Mouse (Mus musculus) adrenal gland, postnatal 36 days (tissue): ENCODE results near the gene Samd14. TPM values are rescaled to one million over a fixed set of nuclear protein-coding genes. Genes with fewer than 3 reads are reported as not detected.
A peak's percentile ranks its signal among the peaks of the same experiment; 100 is the strongest.
"Not testable (repeated sequence)": the region's sequence is repeated elsewhere in the genome, so short reads cannot be mapped to it uniquely, and the experiment has no call there.

Experiments used
- DNase-seq, 2 experiments: peaks; one replicate each; pipeline ENCODE4 v3.0.0; 2021; ENCODE audit warnings: mixed read lengths in 1 of 2
- long read RNA-seq, 2 experiments: library from polyadenylated mRNA; stranded (forward); transcript quantifications; one replicate each; pipeline ENCODE4 v2.0.0; 2021; ENCODE audit warnings: borderline sequencing depth in 2 of 2
- total RNA-seq, 2 experiments: library from RNA; stranded (reverse); gene quantifications; 2 replicates each; pipeline ENCODE4 v1.2.3; 2021

The Samd14 gene
- total RNA-seq: 1 to 10 TPM; 3.2 to 3.4 TPM
- long read RNA-seq, experiment 1, partial matches to known transcripts: 1 of 1 reads
- long read RNA-seq, experiment 1, other reads (novel, unspliced or antisense): 0 of 1 reads
- long read RNA-seq, experiment 2, transcript Samd14-201 (10 exons, 3,318 nt): major isoform, 5 of 5 reads
- long read RNA-seq, experiment 2, partial matches to known transcripts: 0 of 5 reads
- long read RNA-seq, experiment 2, other reads (novel, unspliced or antisense): 0 of 5 reads

DNA sequence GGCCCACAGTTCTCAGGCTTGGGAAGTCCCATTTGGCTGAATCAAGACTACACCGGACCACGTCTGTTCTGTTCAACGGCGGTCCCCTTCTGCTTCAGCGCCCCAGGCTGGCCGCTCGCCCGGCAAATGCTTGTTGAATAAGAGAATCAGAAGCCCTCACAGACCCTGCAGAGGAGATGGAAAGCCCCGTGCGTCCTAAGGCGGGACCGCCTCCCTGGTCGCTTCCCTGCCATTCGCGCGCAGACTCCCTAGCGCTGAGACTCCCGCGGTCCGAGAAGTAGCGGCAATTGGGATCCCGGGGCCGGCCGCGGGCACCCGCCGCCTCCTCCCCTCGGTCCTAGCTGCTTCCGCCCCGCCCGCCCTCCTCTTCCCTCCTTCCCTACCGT, at the start of gene Samd14:
Gene Samd14 (plus strand): TSS at position 251 of the 386 bp plus-strand sequence.
- peak; percentile 65 to 75 for DNase-seq

GRCm38 (mm10) chr11:94962534-94963101, 47.1 kb upstream of the Samd14 start:
- no peak for DNase-seq

GRCm38 (mm10) chr11:94967419-94967818, 42.3 kb upstream of the Samd14 start, which contains the start of gene Hils1:
Hils1 (plus strand) TSS chr11:94967593.
- DNase-seq: no peak

- peak in 1 of 2 experiments; percentile 38 for DNase-seq
These were observed 41.5 kb upstream of the Samd14 start for GRCm38 (mm10) chr11:94968187-94968586.

GRCm38 (mm10) chr11:94969709-94970108, 40.0 kb upstream of the Samd14 start:
- not testable (repeated sequence) for DNase-seq

DNA sequence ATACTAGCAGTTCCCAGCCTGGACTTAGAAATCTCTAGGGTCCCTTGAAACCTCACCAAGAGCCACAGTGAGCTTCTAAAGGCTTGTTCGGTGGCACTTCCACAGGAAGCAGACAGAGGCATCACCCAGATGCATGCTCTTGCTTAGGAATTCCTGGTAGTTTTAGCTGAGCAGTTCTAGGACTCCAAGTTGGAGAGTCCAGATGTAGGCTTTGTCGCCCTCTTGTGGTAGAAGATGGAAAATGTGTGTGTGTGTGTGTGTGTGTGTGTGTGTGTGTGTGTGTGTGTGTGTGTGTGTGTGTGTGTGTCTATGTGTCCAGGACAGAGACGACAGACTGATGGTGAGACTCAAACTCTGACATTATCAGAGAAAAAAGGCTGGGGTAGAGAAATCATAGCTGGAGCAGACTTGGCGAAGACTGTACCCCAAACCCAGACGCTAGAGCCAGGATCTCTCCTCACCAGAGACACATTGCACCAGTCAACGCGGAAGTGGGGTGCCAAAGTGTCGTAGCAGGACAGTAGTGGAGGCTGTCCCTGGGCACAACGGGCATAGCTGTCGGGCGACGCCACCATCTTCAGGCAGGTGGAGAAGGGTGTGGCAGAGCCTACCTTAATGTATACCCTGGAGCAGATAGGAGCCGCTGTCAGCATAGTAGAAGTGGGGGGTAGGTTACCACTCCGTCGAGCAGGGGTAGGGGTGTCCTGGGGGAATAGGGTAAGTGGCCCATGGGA, 39.3 kb upstream of the Samd14 start:
- peak; percentile 64 to 73 for DNase-seq

GRCm38 (mm10) chr11:94971895-94972615, 37.6 kb upstream of the Samd14 start:
- DNase-seq: no peak

- DNase-seq: no peak
These were observed 36.8 kb upstream of the Samd14 start for GRCm38 (mm10) chr11:94972887-94973286.

- no peak for DNase-seq
These were observed 36.4 kb upstream of the Samd14 start for GRCm38 (mm10) chr11:94973313-94973712.

DNA sequence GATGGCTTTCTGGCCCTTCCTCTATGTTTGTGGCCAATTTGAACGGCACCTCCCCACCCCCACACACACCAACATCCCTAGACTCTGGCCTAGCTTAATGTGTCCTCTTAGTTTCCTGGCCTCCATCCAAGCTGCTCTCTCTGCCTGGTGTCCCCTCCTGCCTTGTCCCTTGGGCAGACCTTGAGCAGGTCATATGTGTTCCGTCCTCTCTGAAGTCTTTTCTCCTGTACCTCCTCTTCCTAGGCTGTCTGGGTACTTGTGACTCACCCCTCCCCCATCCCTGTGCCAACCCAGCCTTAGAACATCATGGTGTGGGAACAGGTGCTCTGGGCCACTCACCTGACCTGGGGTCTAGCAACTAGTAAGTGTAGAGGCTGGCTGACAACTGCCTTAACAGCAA, 34.7 kb upstream of the Samd14 start:
- no peak for DNase-seq

DNA sequence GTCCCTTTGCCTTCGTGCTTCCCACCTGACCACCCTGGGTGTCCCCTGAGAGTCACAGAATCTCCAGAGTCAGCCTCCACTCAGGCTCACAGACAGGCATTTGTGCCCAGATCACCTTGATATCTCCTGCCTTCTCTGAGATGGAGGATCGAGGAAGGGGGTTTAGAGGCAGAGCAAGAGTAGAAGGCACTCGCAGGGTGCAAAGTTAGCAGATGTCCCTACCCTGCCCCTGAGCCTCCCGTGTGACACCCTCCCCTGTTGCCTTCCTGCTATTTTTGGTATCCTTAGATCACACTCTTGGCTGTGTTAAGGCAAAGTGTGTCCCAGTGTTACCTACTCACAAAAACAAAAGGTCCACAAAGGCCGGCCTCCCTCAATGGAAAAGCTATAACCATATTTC, 33.5 kb upstream of the Samd14 start, which contains the start of gene Sgca:
Gene Sgca (minus strand): TSS at position 129 of the 400 bp plus-strand sequence.
- no peak for DNase-seq

- no peak for DNase-seq
These were observed 31.3 kb upstream of the Samd14 start for GRCm38 (mm10) chr11:94978178-94978915.

DNA sequence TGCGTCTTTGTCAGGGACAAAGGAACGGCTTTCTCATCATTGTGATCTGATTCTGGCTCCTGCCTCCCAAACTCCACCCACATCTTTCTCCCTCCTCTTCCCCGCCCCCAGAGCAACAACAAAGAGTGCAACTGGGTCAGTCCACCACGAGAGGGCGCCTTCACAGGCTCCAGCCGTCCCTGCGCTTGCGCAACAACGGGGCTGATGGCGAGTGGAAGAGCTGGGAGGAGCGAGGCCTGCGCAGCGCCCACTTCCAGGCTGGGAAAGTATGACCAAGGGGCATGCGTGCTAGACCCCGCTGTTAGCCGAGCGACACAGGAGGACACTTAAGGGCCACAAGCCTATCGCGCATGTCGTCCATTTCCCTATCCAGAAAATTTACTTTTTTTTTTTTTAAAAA, 30.7 kb upstream of the Samd14 start:
- DNase-seq: peak; percentile 97 to 99

- DNase-seq: no peak
These were observed 30.1 kb upstream of the Samd14 start for GRCm38 (mm10) chr11:94979462-94980179.

- peak in 1 of 2 experiments; percentile 60 for DNase-seq
These were observed 24.5 kb upstream of the Samd14 start for GRCm38 (mm10) chr11:94985140-94985539.

DNA sequence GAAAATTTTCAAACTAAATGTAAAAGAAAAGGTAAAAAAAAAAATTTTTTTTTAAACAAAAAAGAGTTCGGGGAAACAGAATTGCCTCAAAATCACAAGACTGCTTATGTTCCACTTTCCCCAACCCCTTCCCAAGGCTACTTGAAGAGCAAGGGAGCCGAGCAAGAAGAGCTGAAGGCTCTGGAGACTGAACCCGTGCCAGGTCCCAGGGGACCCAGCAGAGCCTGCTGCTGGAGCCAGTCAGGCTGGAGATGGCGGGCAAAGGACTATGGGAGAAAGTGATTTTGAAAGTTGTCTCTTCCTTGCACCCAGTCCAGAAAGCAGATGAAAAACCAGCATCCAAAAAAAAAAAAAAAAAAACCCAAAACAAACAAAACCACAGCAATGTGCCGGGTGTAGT, 23.9 kb upstream of the Samd14 start:
- no peak for DNase-seq

- DNase-seq: no peak
These were observed 23.2 kb upstream of the Samd14 start for GRCm38 (mm10) chr11:94986435-94986834.

GRCm38 (mm10) chr11:94987341-94987740, 22.3 kb upstream of the Samd14 start:
- DNase-seq: peak in 1 of 2 experiments; percentile 65

- peak; percentile 63 to 72 for DNase-seq
These were observed 21.8 kb upstream of the Samd14 start for GRCm38 (mm10) chr11:94987851-94988250.

DNA sequence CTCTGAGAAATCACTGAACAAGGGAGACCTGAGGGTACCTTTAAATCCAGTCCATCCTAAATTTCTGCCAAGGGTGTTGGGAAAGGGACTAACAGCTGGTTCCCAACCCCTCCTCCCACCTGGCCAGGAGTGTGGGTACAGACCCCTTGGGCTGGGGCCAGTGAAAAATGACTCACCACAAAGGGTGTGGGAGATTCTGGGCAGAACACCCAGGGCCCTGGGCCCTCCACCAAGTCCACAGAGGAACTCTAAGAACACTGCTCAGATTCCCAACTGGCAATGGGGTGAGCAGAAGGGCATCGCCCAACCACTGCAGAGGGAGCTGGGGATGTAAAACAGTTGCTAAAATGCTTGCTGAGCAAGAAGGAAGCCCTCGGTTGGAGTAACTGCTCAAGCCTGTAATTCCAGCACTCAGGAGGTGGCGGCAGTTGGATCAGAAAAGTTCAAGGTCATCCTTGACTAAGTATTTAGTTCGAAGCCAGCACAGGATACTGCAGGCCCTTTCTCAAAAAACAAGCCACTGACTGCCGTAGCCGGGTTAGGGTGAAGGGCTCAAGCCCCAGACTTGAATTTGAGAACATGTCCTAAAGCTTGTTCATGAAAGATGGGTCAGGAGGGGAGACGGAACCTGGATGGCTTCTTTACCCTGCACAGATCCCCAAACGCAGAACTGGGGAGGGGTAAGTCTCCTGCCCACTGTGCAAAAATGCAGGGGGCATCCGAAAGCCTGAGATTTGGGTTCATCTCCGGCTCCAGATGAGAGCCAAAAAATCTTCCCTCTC, 20.7 kb upstream of the Samd14 start:
- peak in 1 of 2 experiments; percentile 56 for DNase-seq
